Comparison of ENCODE assay signal across 8 mouse cellular contexts in genomic region chr11:77501392-77501791, GRCm38 (mm10). TPM values are rescaled to one million over a fixed set of nuclear protein-coding genes. Genes with fewer than 3 reads are reported as not detected.
DNase-seq lines count a peak whose midpoint lies in the region; ATAC-seq and TF ChIP-seq lines count a peak whose summit lies in the region.

No protein-coding gene starts in this region.

- no peaks in the 10 kb centered on the region for H3K9me3 ChIP-seq in hindbrain, embryonic 11.5 days (ENCODE audit: control insufficient read depth, low read length)
- H3K9me3 ChIP-seq in limb, embryonic 14.5 days (ENCODE audit: control insufficient read depth, low read length), result no peaks in the 10 kb centered on the region

- peaks cover 16% of the 10 kb centered on the region; the same call in 1 of the 2 replicates for H3K36me3 ChIP-seq in hindbrain, embryonic 11.5 days (ENCODE audit: control insufficient read depth, insufficient read depth, low read length)
- H3K36me3 ChIP-seq in limb, embryonic 14.5 days (ENCODE audit: control insufficient read depth, insufficient read depth, low read length), result peaks cover 71% of the 10 kb centered on the region

- H3K27ac ChIP-seq in bone marrow macrophage, adult 2 months (ENCODE audit: insufficient read depth, low read depth, low read length), result no peak overlapping the region
- H3K27ac ChIP-seq in hindbrain, embryonic 11.5 days (ENCODE audit: low read depth, low read length), result no peak overlapping the region
- no peak overlapping the region for H3K27ac ChIP-seq in limb, embryonic 14.5 days (replicated peaks; ENCODE audit: low read depth, low read length)

- TF ChIP-seq POLR2A in bone marrow macrophage, adult 2 months (IDR thresholded peaks at IDR 0.05; ENCODE audit: borderline replicate concordance, low read depth, low read length), result no peak
- TF ChIP-seq POLR2A in limb, embryonic 14.5 days (IDR thresholded peaks at IDR 0.05; ENCODE audit: borderline replicate concordance, extremely low read depth, insufficient read depth, insufficient read length), result no peak

- no peak overlapping the region for H3K4me3 ChIP-seq in bone marrow macrophage, adult 2 months (ENCODE audit: insufficient read depth, low read length)
- no peak overlapping the region for H3K4me3 ChIP-seq in hindbrain, embryonic 11.5 days (ENCODE audit: low read depth, low read length)
- H3K4me3 ChIP-seq in limb, embryonic 14.5 days (replicated peaks; ENCODE audit: low read length), result no peak overlapping the region

- H3K4me1 ChIP-seq in bone marrow macrophage, adult 2 months (ENCODE audit: control insufficient read depth, insufficient read depth, low read length), result peaks cover 17% of the 10 kb centered on the region
- peaks cover 5% of the 10 kb centered on the region for H3K4me1 ChIP-seq in hindbrain, embryonic 11.5 days (replicated peaks; ENCODE audit: control insufficient read depth, insufficient read depth, low read length)
- H3K4me1 ChIP-seq in limb, embryonic 14.5 days (ENCODE audit: control insufficient read depth, insufficient read depth, low read length), result peaks cover 8% of the 10 kb centered on the region

- 28% methylated on average over 5 of the region's 5 CpGs for WGBS in hindbrain, embryonic 11.5 days
- 28% methylated on average over 4 of the region's 5 CpGs for WGBS in limb, embryonic 14.5 days

- DNase-seq in urinary bladder, postnatal 25 days (ENCODE audit: low spot score), result peak; percentile 73
- DNase-seq in urinary bladder, postnatal 10 days (ENCODE audit: low spot score), result no peak
- DNase-seq in hindbrain, embryonic 11.5 days (ENCODE audit: low spot score), result peak; percentile 81
- peak; percentile 80 for DNase-seq in limb, embryonic 14.5 days (ENCODE audit: low spot score)
- DNase-seq in retina, adult 2 months (ENCODE audit: low read depth, low spot score), result peak; percentile 61
- peak; percentile 69 to 75 for DNase-seq in thymus, postnatal 36 days

- ATAC-seq in erythroid progenitor cell, adult 5-6 weeks (replicated peaks; ENCODE audit: low FRiP score, poor library complexity, severe bottlenecking), result peak; percentile 64
- no peak for ATAC-seq in hindbrain, embryonic 11.5 days (ENCODE audit: low FRiP score)
- peak; percentile 43; the same call in 1 of the 2 replicates for ATAC-seq in limb, embryonic 14.5 days (ENCODE audit: low FRiP score, low read depth)

- TF ChIP-seq CTCF in bone marrow macrophage, adult 2 months (IDR thresholded peaks at IDR 0.05; ENCODE audit: low read depth, low read length), result peak; percentile 58

- H3K4me2 ChIP-seq in hindbrain, embryonic 11.5 days (replicated peaks; ENCODE audit: low read depth, low read length), result no peak overlapping the region
- H3K4me2 ChIP-seq in limb, embryonic 14.5 days (replicated peaks; ENCODE audit: low read depth, low read length, severe bottlenecking), result no peak overlapping the region

- H3K27me3 ChIP-seq in hindbrain, embryonic 11.5 days (ENCODE audit: control insufficient read depth, insufficient read depth, low read length), result no peaks in the 10 kb centered on the region
- H3K27me3 ChIP-seq in limb, embryonic 14.5 days (ENCODE audit: control insufficient read depth, insufficient read depth, low read length), result no peaks in the 10 kb centered on the region

- H3K9ac ChIP-seq in hindbrain, embryonic 11.5 days (ENCODE audit: low read depth, low read length), result no peak overlapping the region
- H3K9ac ChIP-seq in limb, embryonic 14.5 days (ENCODE audit: low read depth, low read length, severe bottlenecking), result no peak overlapping the region

RNA-seq across cellular contexts. Expression of gene Git1, which starts 8.0 kb away (rescaled TPM):
- polyA plus RNA-seq in bone marrow macrophage, adult 2 months (2012; ENCODE audit: insufficient read depth, insufficient read length, missing spikeins), result 29.4 and 34.0 TPM in 2 replicates
- 9.2 and 15.5 TPM in 2 replicates for total RNA-seq in erythroid progenitor cell, adult 5-6 weeks (2015; ENCODE audit: low replicate concordance)
- 6.8 and 11.6 TPM in 2 replicates for total RNA-seq in erythroid progenitor cell, adult 5-6 weeks (2017; ENCODE audit: low replicate concordance)
- polyA plus RNA-seq in hindbrain, embryonic 11.5 days (2014; fragmentation: Nextera tagmentation; extraction: Ambion mirVana), result 12.6 and 18.6 TPM in 2 replicates
- polyA plus RNA-seq in limb, embryonic 14.5 days (2012; rRNA removed), result 57.1 and 71.7 TPM in 2 replicates
- 17.3 and 18.2 TPM in 2 replicates for polyA plus RNA-seq in limb, embryonic 14.5 days (2014; fragmentation: Nextera tagmentation; extraction: Ambion mirVana)

RNA-seq across cellular contexts. Expression of gene Ankrd13b, which starts 11.9 kb away (rescaled TPM):
- 5.0 and 5.1 TPM in 2 replicates for polyA plus RNA-seq in bone marrow macrophage, adult 2 months (2012; ENCODE audit: insufficient read depth, insufficient read length, missing spikeins)
- 3.2 and 3.8 TPM in 2 replicates for total RNA-seq in erythroid progenitor cell, adult 5-6 weeks (2015; ENCODE audit: low replicate concordance)
- total RNA-seq in erythroid progenitor cell, adult 5-6 weeks (2017; ENCODE audit: low replicate concordance), result 0.64 TPM in 1 of 2 replicates, not detected in the other
- polyA plus RNA-seq in hindbrain, embryonic 11.5 days (2014; fragmentation: Nextera tagmentation; extraction: Ambion mirVana), result 13.1 and 13.9 TPM in 2 replicates
- 98.1 and 133 TPM in 2 replicates for polyA plus RNA-seq in limb, embryonic 14.5 days (2012; rRNA removed)
- 13.9 and 15.1 TPM in 2 replicates for polyA plus RNA-seq in limb, embryonic 14.5 days (2014; fragmentation: Nextera tagmentation; extraction: Ambion mirVana)

RNA-seq across cellular contexts. Expression of gene Abhd15, which starts 13.5 kb away (rescaled TPM):
- 10.4 and 10.5 TPM in 2 replicates for polyA plus RNA-seq in bone marrow macrophage, adult 2 months (2012; ENCODE audit: insufficient read depth, insufficient read length, missing spikeins)
- not detected in 2 replicates for total RNA-seq in erythroid progenitor cell, adult 5-6 weeks (2015; ENCODE audit: low replicate concordance)
- total RNA-seq in erythroid progenitor cell, adult 5-6 weeks (2017; ENCODE audit: low replicate concordance), result 0.68 and 0.90 TPM in 2 replicates
- 2.1 and 3.0 TPM in 2 replicates for polyA plus RNA-seq in hindbrain, embryonic 11.5 days (2014; fragmentation: Nextera tagmentation; extraction: Ambion mirVana)
- 0.50 and 0.93 TPM in 2 replicates for polyA plus RNA-seq in limb, embryonic 14.5 days (2012; rRNA removed)
- polyA plus RNA-seq in limb, embryonic 14.5 days (2014; fragmentation: Nextera tagmentation; extraction: Ambion mirVana), result 1.5 and 1.8 TPM in 2 replicates

RNA-seq across cellular contexts. Expression of gene Trp53i13, which starts 14.4 kb away (rescaled TPM):
- polyA plus RNA-seq in bone marrow macrophage, adult 2 months (2012; ENCODE audit: insufficient read depth, insufficient read length, missing spikeins), result 13.1 and 15.7 TPM in 2 replicates
- 0.84 TPM in 1 of 2 replicates, not detected in the other for total RNA-seq in erythroid progenitor cell, adult 5-6 weeks (2015; ENCODE audit: low replicate concordance)
- 2.0 and 6.7 TPM in 2 replicates for total RNA-seq in erythroid progenitor cell, adult 5-6 weeks (2017; ENCODE audit: low replicate concordance)
- polyA plus RNA-seq in hindbrain, embryonic 11.5 days (2014; fragmentation: Nextera tagmentation; extraction: Ambion mirVana), result 27.7 and 27.9 TPM in 2 replicates
- 51.1 and 77.3 TPM in 2 replicates for polyA plus RNA-seq in limb, embryonic 14.5 days (2012; rRNA removed)
- polyA plus RNA-seq in limb, embryonic 14.5 days (2014; fragmentation: Nextera tagmentation; extraction: Ambion mirVana), result 67.3 and 69.0 TPM in 2 replicates

RNA-seq across cellular contexts. Expression of gene Gm10392, which starts 17.6 kb away (rescaled TPM):
- 0.32 TPM in 1 of 2 replicates, not detected in the other for polyA plus RNA-seq in bone marrow macrophage, adult 2 months (2012; ENCODE audit: insufficient read depth, insufficient read length, missing spikeins)
- total RNA-seq in erythroid progenitor cell, adult 5-6 weeks (2015; ENCODE audit: low replicate concordance), result not detected in 2 replicates
- 0.13 TPM in 1 of 2 replicates, not detected in the other for total RNA-seq in erythroid progenitor cell, adult 5-6 weeks (2017; ENCODE audit: low replicate concordance)
- 0.13 TPM in 1 of 2 replicates, not detected in the other for polyA plus RNA-seq in hindbrain, embryonic 11.5 days (2014; fragmentation: Nextera tagmentation; extraction: Ambion mirVana)
- polyA plus RNA-seq in limb, embryonic 14.5 days (2012; rRNA removed), result not detected in 2 replicates
- 0.12 TPM in 1 of 2 replicates, not detected in the other for polyA plus RNA-seq in limb, embryonic 14.5 days (2014; fragmentation: Nextera tagmentation; extraction: Ambion mirVana)
